Mouse (Mus musculus): ENCODE data around the gene Gm8362. TPM values are rescaled to one million over a fixed set of nuclear protein-coding genes. Genes with fewer than 3 reads are reported as not detected.
"Not testable (repeated sequence)": the region's sequence is repeated elsewhere in the genome, so short reads cannot be mapped to it uniquely, and the experiment has no call there.

The Gm8362 gene
- not detected in 2 replicates for polyA plus RNA-seq (2016; fragmentation: Nextera tagmentation; extraction: Ambion mirVana)

- DNase-seq (ENCODE audit: low spot score); H3K27me3 ChIP-seq (ENCODE audit: insufficient read depth, poor library complexity, severe bottlenecking); H3K27ac ChIP-seq; H3K4me3 ChIP-seq; H3K9me3 ChIP-seq; H3K36me3 ChIP-seq; H3K4me1 ChIP-seq: not testable (repeated sequence)
- 75% methylated on average over 1 of the region's 1 CpGs for WGBS
Observed at GRCm38 (mm10) chr14:6774311-6774710, at the start of gene Gm8362. TSS of gene Gm8362 (minus strand) at chr14:6774411.

GRCm38 (mm10) chr14:6823297-6823696 lies 49.1 kb upstream of the Gm8362 start:
- not testable (repeated sequence) for H3K4me3 ChIP-seq; H3K36me3 ChIP-seq; H3K27ac ChIP-seq; H3K4me1 ChIP-seq; DNase-seq (ENCODE audit: low spot score); H3K27me3 ChIP-seq (ENCODE audit: insufficient read depth, poor library complexity, severe bottlenecking); H3K9me3 ChIP-seq
- 81% methylated on average over 3 of the region's 3 CpGs for WGBS

- not testable (repeated sequence) for H3K4me1 ChIP-seq; H3K27me3 ChIP-seq (ENCODE audit: insufficient read depth, poor library complexity, severe bottlenecking); H3K27ac ChIP-seq; H3K36me3 ChIP-seq; H3K9me3 ChIP-seq; DNase-seq (ENCODE audit: low spot score)
- peak overlapping the region; percentile 54 for H3K4me3 ChIP-seq
- 0% methylated on average over 5 of the region's 13 CpGs for WGBS
Observed at GRCm38 (mm10) chr14:6757231-6757536, 17.0 kb downstream of the Gm8362 start.

- not testable (repeated sequence) for H3K36me3 ChIP-seq; H3K27me3 ChIP-seq (ENCODE audit: insufficient read depth, poor library complexity, severe bottlenecking); H3K9me3 ChIP-seq; H3K4me1 ChIP-seq
- peak overlapping the region; percentile 54 for H3K4me3 ChIP-seq
- peak; percentile 22 for DNase-seq (ENCODE audit: low spot score)
- peak overlapping the region; percentile 64; the same call in 1 of the 2 replicates for H3K27ac ChIP-seq
- WGBS, result 0% methylated on average over 21 of the region's 67 CpGs
Observed at GRCm38 (mm10) chr14:6756384-6757230, 17.6 kb downstream of the Gm8362 start.

- H3K4me1 ChIP-seq; H3K4me3 ChIP-seq; H3K27ac ChIP-seq; H3K36me3 ChIP-seq; DNase-seq (ENCODE audit: low spot score); H3K9me3 ChIP-seq; H3K27me3 ChIP-seq (ENCODE audit: insufficient read depth, poor library complexity, severe bottlenecking): not testable (repeated sequence)
- no CpG with 5 or more reads among the region's 2 CpGs for WGBS
Observed at GRCm38 (mm10) chr14:6742232-6742631, 32.0 kb downstream of the Gm8362 start, which contains the start of gene Gm3636. TSS of gene Gm3636 (minus strand) at chr14:6742332.

GRCm38 (mm10) chr14:6720151-6720550 lies 54.1 kb downstream of the Gm8362 start, which contains the start of gene Gm8050:
TSS of gene Gm8050 (minus strand) at chr14:6720251.
- H3K4me3 ChIP-seq; H3K27ac ChIP-seq; DNase-seq (ENCODE audit: low spot score); H3K9me3 ChIP-seq; H3K27me3 ChIP-seq (ENCODE audit: insufficient read depth, poor library complexity, severe bottlenecking); H3K36me3 ChIP-seq; H3K4me1 ChIP-seq: not testable (repeated sequence)
- WGBS, result 73% methylated on average over 1 of the region's 2 CpGs

Other genes with a start within 250 kb of the Gm8362 start
- not detected in 2 replicates for gene Gm8356, start 237.1 kb downstream of the Gm8362 start, polyA plus RNA-seq (2016; fragmentation: Nextera tagmentation; extraction: Ambion mirVana)
- gene Gm3629, start 183.8 kb downstream of the Gm8362 start, polyA plus RNA-seq (2016; fragmentation: Nextera tagmentation; extraction: Ambion mirVana), result 0.17 and 0.49 TPM in 2 replicates
- 0.36 TPM in 1 of 2 replicates, not detected in the other for gene Gm3460, start 152.0 kb downstream of the Gm8362 start, polyA plus RNA-seq (2016; fragmentation: Nextera tagmentation; extraction: Ambion mirVana)
- gene Gm10251, start 90.2 kb downstream of the Gm8362 start, polyA plus RNA-seq (2016; fragmentation: Nextera tagmentation; extraction: Ambion mirVana), result 0.31 and 0.32 TPM in 2 replicates
- gene Gm8050, start 54.2 kb downstream of the Gm8362 start, polyA plus RNA-seq (2016; fragmentation: Nextera tagmentation; extraction: Ambion mirVana), result not detected in 2 replicates
- gene Gm3636, start 32.1 kb downstream of the Gm8362 start, polyA plus RNA-seq (2016; fragmentation: Nextera tagmentation; extraction: Ambion mirVana), result 9.4 and 9.6 TPM in 2 replicates
- gene Gm3642, start 65.9 kb upstream of the Gm8362 start, polyA plus RNA-seq (2016; fragmentation: Nextera tagmentation; extraction: Ambion mirVana), result not detected in 2 replicates
- gene Gm3667, start 115.6 kb upstream of the Gm8362 start, polyA plus RNA-seq (2016; fragmentation: Nextera tagmentation; extraction: Ambion mirVana), result 1.6 TPM in 2 replicates
- not detected in 2 replicates for gene Gm6356, start 199.4 kb upstream of the Gm8362 start, polyA plus RNA-seq (2016; fragmentation: Nextera tagmentation; extraction: Ambion mirVana)

Data from heart, embryonic 10.5 days (tissue).